Mouse (Mus musculus): ENCODE measurements around the gene Cct2. TPM values are rescaled to one million over a fixed set of nuclear protein-coding genes. Genes with fewer than 3 reads are reported as not detected.

Cct2 gene
- 332 and 337 TPM in 2 replicates for polyA plus RNA-seq (2016; fragmentation: Nextera tagmentation; extraction: Ambion mirVana)

GRCm38 (mm10) chr10:117063254-117064021 is at the start of gene Cct2:
Gene Cct2, minus strand, starts transcription at chr10:117063814.
- DNase-seq (ENCODE audit: extremely low spot score, low spot score) = peak; percentile 97
- peak within 1 kb of the TSS; percentile 97 for H3K27ac ChIP-seq
- WGBS = under 1% methylated on average over 67 of the region's 68 CpGs

GRCm38 (mm10) chr10:117112545-117112944 is 48.9 kb upstream of the Cct2 start:
- no peak for DNase-seq (ENCODE audit: extremely low spot score, low spot score)
- H3K9me3 ChIP-seq = no peaks in the 10 kb centered on the region
- no peak overlapping the region for H3K27ac ChIP-seq
- H3K27me3 ChIP-seq (ENCODE audit: poor library complexity, severe bottlenecking) = no peaks in the 10 kb centered on the region
- H3K36me3 ChIP-seq (replicated peaks) = no peaks in the 10 kb centered on the region
- H3K4me1 ChIP-seq = peaks cover 21% of the 10 kb centered on the region
- H3K4me3 ChIP-seq = no peak overlapping the region
- WGBS = 73% methylated on average over 2 of the region's 2 CpGs

More at GRCm38 (mm10) chr10:117063254-117064021, at the start of gene Cct2:
- Histone ChIP-seq H3K4me1 (peaks cover 23% of the 10 kb centered on the region), H3K4me3 (peak within 1 kb of the TSS; percentile 97), H3K27me3 (ENCODE audit: poor library complexity, severe bottlenecking) (no peaks in the 10 kb centered on the region), H3K9me3 (no peaks in the 10 kb centered on the region), H3K36me3 (replicated peaks) (peaks cover 40% of the 10 kb centered on the region)

- Histone ChIP-seq H3K27ac (no peak overlapping the region), H3K4me1 (peaks cover 26% of the 10 kb centered on the region), H3K4me3 (no peak overlapping the region), H3K27me3 (ENCODE audit: poor library complexity, severe bottlenecking) (no peaks in the 10 kb centered on the region), H3K9me3 (no peaks in the 10 kb centered on the region), H3K36me3 (replicated peaks) (no peaks in the 10 kb centered on the region)
- DNase-seq (ENCODE audit: extremely low spot score, low spot score) = no peak
- WGBS = 81% methylated on average over 7 of the region's 7 CpGs
These were observed 47.8 kb upstream of the Cct2 start for GRCm38 (mm10) chr10:117111455-117111854.

GRCm38 (mm10) chr10:117110271-117110670 is 46.7 kb upstream of the Cct2 start:
- Histone ChIP-seq H3K27me3 (ENCODE audit: poor library complexity, severe bottlenecking) (no peaks in the 10 kb centered on the region), H3K4me3 (no peak overlapping the region), H3K4me1 (peaks cover 38% of the 10 kb centered on the region), H3K27ac (no peak overlapping the region), H3K9me3 (no peaks in the 10 kb centered on the region), H3K36me3 (replicated peaks) (no peaks in the 10 kb centered on the region)
- WGBS = 86% methylated on average over 3 of the region's 3 CpGs
- no peak for DNase-seq (ENCODE audit: extremely low spot score, low spot score)

GRCm38 (mm10) chr10:117106686-117107085 is 43.1 kb upstream of the Cct2 start:
- no peak overlapping the region for H3K4me3 ChIP-seq
- no peaks in the 10 kb centered on the region for H3K27me3 ChIP-seq (ENCODE audit: poor library complexity, severe bottlenecking)
- no peaks in the 10 kb centered on the region for H3K36me3 ChIP-seq (replicated peaks)
- DNase-seq (ENCODE audit: extremely low spot score, low spot score) = no peak
- H3K27ac ChIP-seq = peak overlapping the region; percentile 51; the same call in 1 of the 2 replicates
- no peaks in the 10 kb centered on the region for H3K9me3 ChIP-seq
- H3K4me1 ChIP-seq = peaks cover 33% of the 10 kb centered on the region
- WGBS = 43% methylated on average over 3 of the region's 3 CpGs

- WGBS = 10% methylated on average over 4 of the region's 4 CpGs
These were observed 42.6 kb upstream of the Cct2 start for GRCm38 (mm10) chr10:117106244-117106643.

GRCm38 (mm10) chr10:117105015-117105414 is 41.4 kb upstream of the Cct2 start:
- Histone ChIP-seq H3K27me3 (ENCODE audit: poor library complexity, severe bottlenecking) (no peaks in the 10 kb centered on the region), H3K9me3 (no peaks in the 10 kb centered on the region), H3K36me3 (replicated peaks) (no peaks in the 10 kb centered on the region; the same call in 1 of the 2 replicates), H3K4me1 (peaks cover 27% of the 10 kb centered on the region), H3K27ac (0 out of 2 replicates have a peak overlapping the region, but pooled peaks have one; percentile 31), H3K4me3 (no peak overlapping the region)
- no peak for DNase-seq (ENCODE audit: extremely low spot score, low spot score)
- WGBS = 62% methylated on average over 4 of the region's 4 CpGs

More at GRCm38 (mm10) chr10:117106244-117106643, 42.6 kb upstream of the Cct2 start:
- Histone ChIP-seq H3K36me3 (replicated peaks) (no peaks in the 10 kb centered on the region), H3K4me1 (peaks cover 28% of the 10 kb centered on the region), H3K27me3 (ENCODE audit: poor library complexity, severe bottlenecking) (no peaks in the 10 kb centered on the region), H3K9me3 (no peaks in the 10 kb centered on the region), H3K27ac (0 out of 2 replicates have a peak overlapping the region, but pooled peaks have one; percentile 51), H3K4me3 (no peak overlapping the region)
- DNase-seq (ENCODE audit: extremely low spot score, low spot score) = no peak

- Histone ChIP-seq H3K4me1 (peaks cover 33% of the 10 kb centered on the region), H3K36me3 (replicated peaks) (no peaks in the 10 kb centered on the region; the same call in 1 of the 2 replicates), H3K9me3 (no peaks in the 10 kb centered on the region), H3K4me3 (no peak overlapping the region), H3K27me3 (ENCODE audit: poor library complexity, severe bottlenecking) (no peaks in the 10 kb centered on the region), H3K27ac (no peak overlapping the region; the same call in 1 of the 2 replicates)
- no peak for DNase-seq (ENCODE audit: extremely low spot score, low spot score)
These were observed 40.4 kb upstream of the Cct2 start for GRCm38 (mm10) chr10:117103854-117104598.

- Histone ChIP-seq H3K9me3 (no peaks in the 10 kb centered on the region), H3K36me3 (replicated peaks) (peaks cover 2% of the 10 kb centered on the region), H3K4me1 (peaks cover 17% of the 10 kb centered on the region), H3K27ac (no peak overlapping the region), H3K4me3 (no peak overlapping the region), H3K27me3 (ENCODE audit: poor library complexity, severe bottlenecking) (no peaks in the 10 kb centered on the region)
- 85% methylated on average over 5 of the region's 5 CpGs for WGBS
- no peak for DNase-seq (ENCODE audit: extremely low spot score, low spot score)
These were observed 36.6 kb upstream of the Cct2 start for GRCm38 (mm10) chr10:117100175-117100574.

GRCm38 (mm10) chr10:117097116-117097698 is 33.6 kb upstream of the Cct2 start:
- Histone ChIP-seq H3K9me3 (no peaks in the 10 kb centered on the region), H3K36me3 (replicated peaks) (peaks cover 14% of the 10 kb centered on the region), H3K27ac (0 out of 2 replicates have a peak overlapping the region, but pooled peaks have one; percentile 22), H3K4me3 (no peak overlapping the region), H3K27me3 (ENCODE audit: poor library complexity, severe bottlenecking) (no peaks in the 10 kb centered on the region), H3K4me1 (peaks cover 29% of the 10 kb centered on the region)
- no peak for DNase-seq (ENCODE audit: extremely low spot score, low spot score)
- WGBS = 77% methylated on average over 2 of the region's 2 CpGs

- H3K9me3 ChIP-seq = no peaks in the 10 kb centered on the region
- H3K27ac ChIP-seq = no peak overlapping the region
- no peak overlapping the region for H3K4me3 ChIP-seq
- H3K27me3 ChIP-seq (ENCODE audit: poor library complexity, severe bottlenecking) = no peaks in the 10 kb centered on the region
- DNase-seq (ENCODE audit: extremely low spot score, low spot score) = no peak
- H3K36me3 ChIP-seq (replicated peaks) = peaks cover 15% of the 10 kb centered on the region
- 88% methylated on average over 6 of the region's 6 CpGs for WGBS
- peaks cover 29% of the 10 kb centered on the region for H3K4me1 ChIP-seq
These were observed 32.5 kb upstream of the Cct2 start for GRCm38 (mm10) chr10:117096096-117096495.

- WGBS = 69% methylated on average over 15 of the region's 15 CpGs
- H3K27ac ChIP-seq = peak overlapping the region; percentile 79
- peak; percentile 53 for DNase-seq (ENCODE audit: extremely low spot score, low spot score)
- peaks cover 29% of the 10 kb centered on the region for H3K4me1 ChIP-seq
- no peak overlapping the region for H3K4me3 ChIP-seq
- H3K9me3 ChIP-seq = no peaks in the 10 kb centered on the region
- peaks cover 16% of the 10 kb centered on the region for H3K36me3 ChIP-seq (replicated peaks)
- no peaks in the 10 kb centered on the region for H3K27me3 ChIP-seq (ENCODE audit: poor library complexity, severe bottlenecking)
These were observed 31.1 kb upstream of the Cct2 start for GRCm38 (mm10) chr10:117094504-117095329.
